Mouse (Mus musculus): Measurements from ENCODE around the gene Fam169b.

DNA sequence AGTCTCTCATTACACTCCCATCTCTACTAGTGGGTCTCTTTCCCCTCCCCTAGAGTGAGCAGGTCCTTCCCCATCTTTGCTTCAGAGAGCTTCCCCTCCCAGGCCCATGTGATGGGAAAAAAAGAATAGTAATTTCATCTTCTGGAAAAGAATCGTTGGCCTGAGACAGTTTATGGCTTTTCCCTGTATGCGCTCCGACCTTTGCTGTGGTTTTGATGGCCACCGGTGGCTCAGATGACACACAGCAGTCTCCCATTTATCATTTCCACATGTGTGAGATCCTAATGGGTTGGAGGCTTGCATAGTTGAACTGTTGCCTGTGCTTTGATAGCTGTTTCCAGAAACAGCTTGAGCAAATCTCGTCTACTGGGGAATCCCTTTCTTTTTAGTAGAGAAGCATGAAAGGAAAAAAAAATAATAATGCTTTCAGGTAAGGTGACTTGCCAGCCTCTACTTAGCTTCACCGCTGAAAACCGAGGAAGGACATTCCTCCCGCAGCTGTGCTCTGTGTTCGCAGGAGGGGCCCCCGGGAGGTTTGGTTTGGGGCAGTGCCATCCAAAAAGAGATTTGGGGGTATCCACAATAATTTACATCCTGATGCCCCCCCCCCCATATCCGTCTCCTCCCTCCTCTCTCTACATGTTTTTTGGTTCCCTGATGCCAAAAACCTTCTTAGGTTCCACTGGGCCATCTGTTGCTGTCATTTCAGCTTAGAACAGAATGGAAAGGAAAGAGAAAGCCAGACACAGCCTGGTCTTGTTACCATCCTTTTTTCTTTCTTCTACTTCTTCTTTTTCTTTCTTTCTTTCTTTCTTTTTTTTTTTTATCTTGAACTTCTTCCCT, 3.6 kb downstream of the Fam169b start:
- no peak for TF ChIP-seq GATA1 (IDR thresholded peaks at IDR 0.05; ENCODE audit: borderline replicate concordance, low read length)
- no peak for TF ChIP-seq FLI1 (IDR thresholded peaks at IDR 0.05; ENCODE audit: low read length)

All from megakaryocyte, embryonic 14.5 days (primary cell).